Mouse (Mus musculus) spleen, postnatal 10 days (tissue): ENCODE results near the gene Mgme1.
A peak's percentile ranks its signal among the peaks of the same experiment; 100 is the strongest.

Source experiments
- DNase-seq, 2 experiments: peaks; one replicate each; pipeline ENCODE4 v3.0.0; 2021 to 2022; ENCODE audit warnings: low spot score in 2 of 2

Gene Mgme1

DNA sequence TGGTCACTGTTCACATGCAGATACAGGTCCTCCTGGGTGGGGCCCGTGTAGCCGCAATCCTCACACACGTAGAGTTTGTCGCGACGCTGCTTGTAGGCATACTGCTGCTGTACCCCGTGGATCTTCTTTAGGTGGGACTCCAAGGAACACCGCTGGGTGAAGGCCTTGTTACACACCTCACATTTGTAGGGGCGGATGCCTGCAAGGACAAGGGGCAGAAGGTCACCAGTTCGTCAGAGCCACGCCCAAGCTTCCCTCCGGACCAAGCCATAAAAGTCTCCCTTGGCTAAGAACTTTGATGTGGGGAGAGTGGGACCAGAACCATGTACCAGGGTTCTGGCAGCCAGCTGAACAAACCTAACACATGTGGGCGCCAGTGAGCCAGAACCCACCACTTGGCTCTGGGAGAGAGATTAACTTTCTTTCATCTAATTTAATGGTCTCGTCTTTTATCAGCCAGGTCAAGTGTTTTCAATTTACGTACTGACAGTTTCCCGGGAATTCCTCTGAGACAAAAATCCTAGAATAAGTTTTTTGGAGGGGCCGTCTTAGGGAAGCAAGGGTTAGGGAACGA, 35.3 kb downstream of the Mgme1 start:
- no peak for DNase-seq

DNA sequence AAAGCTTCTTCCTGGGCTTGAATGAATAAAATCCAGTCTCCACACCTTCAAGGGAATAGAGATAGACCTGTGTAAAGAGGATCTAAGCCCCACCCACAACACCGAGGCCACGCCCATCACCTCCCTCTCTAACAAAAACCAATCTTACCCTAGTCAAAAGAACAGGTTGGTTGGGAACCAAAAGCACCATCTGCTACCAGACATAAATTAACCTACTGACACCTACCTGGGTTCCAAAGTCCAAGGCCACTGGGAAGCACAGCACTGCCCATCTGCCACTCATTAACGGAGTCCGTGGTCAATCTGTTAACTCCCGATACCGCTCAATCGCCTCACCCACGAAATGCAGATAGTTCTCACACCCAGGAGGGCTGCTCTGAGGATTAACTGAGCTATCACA, 38.1 kb downstream of the Mgme1 start:
- DNase-seq, result no peak

DNA sequence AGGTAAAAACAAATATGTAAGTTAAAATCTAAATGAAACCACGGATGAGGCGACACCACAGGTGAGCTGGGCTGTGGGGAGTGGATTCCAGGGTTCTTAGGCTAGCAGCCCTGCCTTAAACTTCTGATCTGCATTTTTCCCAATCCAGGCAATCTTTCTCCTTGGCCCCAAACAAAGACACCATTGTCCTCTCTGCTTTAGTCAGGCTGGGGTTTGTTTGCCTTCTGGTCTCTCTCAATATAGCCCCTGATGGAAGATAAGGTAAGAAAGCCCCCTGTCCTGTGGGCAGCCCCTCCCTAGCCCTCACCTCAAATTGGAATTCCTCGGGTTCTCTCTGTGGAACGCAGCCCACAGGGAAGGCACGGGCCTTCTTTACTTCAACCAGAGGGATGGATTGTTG, 39.8 kb downstream of the Mgme1 start:
- DNase-seq, result no peak

DNA sequence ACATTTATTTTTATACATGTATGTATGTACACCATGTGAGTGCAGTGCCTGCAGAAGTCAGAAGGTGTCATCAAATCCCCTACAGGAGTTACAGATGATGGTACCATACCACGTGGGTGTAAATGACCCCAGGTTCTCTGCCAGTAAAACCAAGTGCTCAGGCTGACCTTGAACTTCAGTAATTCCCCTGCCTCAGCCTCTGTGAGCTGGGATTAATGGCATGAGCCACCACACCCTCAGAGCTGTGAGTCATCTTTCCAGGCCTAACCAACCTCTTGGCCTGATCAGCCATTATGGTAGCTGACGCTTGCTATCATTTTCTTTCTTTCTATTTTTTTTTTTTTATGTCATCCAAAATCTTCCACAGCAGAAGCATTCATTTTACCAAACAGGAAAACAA, 40.9 kb downstream of the Mgme1 start:
- no peak for DNase-seq

GRCm38 (mm10) chr2:144324218-144324617, 53.8 kb downstream of the Mgme1 start:
- DNase-seq, result no peak

- DNase-seq, result no peak
Measured at GRCm38 (mm10) chr2:144329451-144329850, 59.0 kb downstream of the Mgme1 start.

GRCm38 (mm10) chr2:144329937-144330336, 59.5 kb downstream of the Mgme1 start:
- DNase-seq, result no peak

- peak in 1 of 2 experiments; percentile 19 for DNase-seq
Measured at GRCm38 (mm10) chr2:144330352-144330959, 60.0 kb downstream of the Mgme1 start.
